9 mouse cellular contexts compared by ENCODE assay signal in genomic region chr4:77259250-77259971, GRCm38 (mm10).
A peak's percentile ranks its signal among the peaks of the same experiment; 100 is the strongest.
DNase-seq lines count a peak whose midpoint lies in the region; ATAC-seq and TF ChIP-seq lines count a peak whose summit lies in the region.
"Had no signal": no experiment of that assay in that cellular context is flagged by ENCODE, and none has a peak within 500 bp of the region (broad histone marks: within the 10 kb centered on the region; RNA-seq: fewer than 3 reads in every experiment).

No protein-coding gene starts in this region.

- H3K9me3 ChIP-seq in embryonic facial prominence, embryonic 14.5 days (ENCODE audit: control insufficient read depth, low read length) = no peaks in the 10 kb centered on the region
- no peaks in the 10 kb centered on the region for H3K9me3 ChIP-seq in embryonic facial prominence, embryonic 10.5 days
- no peaks in the 10 kb centered on the region for H3K9me3 ChIP-seq in forebrain, embryonic 14.5 days (replicated peaks; ENCODE audit: control insufficient read depth, low read length)
- H3K9me3 ChIP-seq: liver, embryonic 13.5 days had no signal

- no peak for TF ChIP-seq CTCF in left cerebral cortex, adult 2 months (IDR thresholded peaks at IDR 0.05)

- H3K27ac ChIP-seq in embryonic facial prominence, embryonic 14.5 days (replicated peaks; ENCODE audit: low read depth, low read length) = no peak overlapping the region
- no peak overlapping the region for H3K27ac ChIP-seq in embryonic facial prominence, embryonic 10.5 days (replicated peaks)
- H3K27ac ChIP-seq in left cerebral cortex, adult 2 months = no peak overlapping the region
- H3K27ac ChIP-seq in forebrain, embryonic 14.5 days (ENCODE audit: low read depth, low read length) = no peak overlapping the region
- H3K27ac ChIP-seq: liver, embryonic 13.5 days had no signal

- 38% methylated on average over 8 of the region's 8 CpGs for WGBS in embryonic facial prominence, embryonic 14.5 days
- 78% methylated on average over 8 of the region's 8 CpGs for WGBS in embryonic facial prominence, embryonic 10.5 days
- 38% methylated on average over 8 of the region's 8 CpGs for WGBS in forebrain, embryonic 14.5 days

- peak; percentile 85 for ATAC-seq in embryonic facial prominence, embryonic 14.5 days (ENCODE audit: low read depth)
- ATAC-seq in forebrain, embryonic 14.5 days = peak; percentile 93

- peak; percentile 91 for DNase-seq in embryonic facial prominence, embryonic 14.5 days (ENCODE audit: low spot score)
- no peak for DNase-seq in embryonic facial prominence, embryonic 10.5 days (ENCODE audit: low spot score)
- peak; percentile 8 for DNase-seq in left cerebral cortex, postnatal 4 days
- no peak for DNase-seq in left cerebral cortex, adult 2 months (ENCODE audit: extremely low spot score in 1 of 2, low spot score in 2 of 2)
- DNase-seq in forebrain, embryonic 14.5 days (ENCODE audit: low spot score) = peak; percentile 91
- DNase-seq in mesoderm, embryonic 11.5 days (ENCODE audit: low read depth, low spot score) = peak; percentile 60
- DNase-seq in urinary bladder, postnatal 36 days (ENCODE audit: low spot score in 2 of 2) = no peak
- no peak for DNase-seq in spleen, postnatal 14 days (ENCODE audit: low spot score in 2 of 2)
- DNase-seq: liver, embryonic 13.5 days had no signal

- no peaks in the 10 kb centered on the region for H3K36me3 ChIP-seq in embryonic facial prominence, embryonic 14.5 days (ENCODE audit: control insufficient read depth, insufficient read depth, low read length)
- H3K36me3 ChIP-seq in embryonic facial prominence, embryonic 10.5 days (replicated peaks) = no peaks in the 10 kb centered on the region
- no peaks in the 10 kb centered on the region for H3K36me3 ChIP-seq in forebrain, embryonic 14.5 days (ENCODE audit: control insufficient read depth, insufficient read depth, low read length)
- H3K36me3 ChIP-seq: liver, embryonic 13.5 days had no signal

- no peak overlapping the region for H3K4me2 ChIP-seq in embryonic facial prominence, embryonic 14.5 days (ENCODE audit: low read depth, low read length)
- no peak overlapping the region for H3K4me2 ChIP-seq in forebrain, embryonic 14.5 days (ENCODE audit: low read length)
- H3K4me2 ChIP-seq: liver, embryonic 13.5 days had no signal

- H3K4me3 ChIP-seq in embryonic facial prominence, embryonic 14.5 days (ENCODE audit: low read depth, low read length) = no peak overlapping the region
- no peak overlapping the region for H3K4me3 ChIP-seq in embryonic facial prominence, embryonic 10.5 days
- H3K4me3 ChIP-seq in left cerebral cortex, adult 2 months = no peak overlapping the region
- no peak overlapping the region for H3K4me3 ChIP-seq in forebrain, embryonic 14.5 days (ENCODE audit: low read depth, low read length)
- H3K4me3 ChIP-seq: liver, embryonic 13.5 days had no signal

- H3K27me3 ChIP-seq in embryonic facial prominence, embryonic 14.5 days (replicated peaks; ENCODE audit: control insufficient read depth, insufficient read depth, low read length) = no peaks in the 10 kb centered on the region
- no peaks in the 10 kb centered on the region for H3K27me3 ChIP-seq in embryonic facial prominence, embryonic 10.5 days (replicated peaks; ENCODE audit: low read depth, poor library complexity, severe bottlenecking)
- no peaks in the 10 kb centered on the region for H3K27me3 ChIP-seq in forebrain, embryonic 14.5 days (replicated peaks; ENCODE audit: control insufficient read depth, insufficient read depth, low read length)
- H3K27me3 ChIP-seq: liver, embryonic 13.5 days had no signal

- peaks cover 9% of the 10 kb centered on the region for H3K4me1 ChIP-seq in embryonic facial prominence, embryonic 14.5 days (ENCODE audit: control insufficient read depth, insufficient read depth, low read length)
- H3K4me1 ChIP-seq in embryonic facial prominence, embryonic 10.5 days = no peaks in the 10 kb centered on the region
- H3K4me1 ChIP-seq in forebrain, embryonic 14.5 days (ENCODE audit: control insufficient read depth, insufficient read depth, low read length) = no peaks in the 10 kb centered on the region
- H3K4me1 ChIP-seq: liver, embryonic 13.5 days had no signal

- intact Hi-C loops in left cerebral cortex, postnatal 4 days (cut with DNase I) = no loop called here
- intact Hi-C loops in left cerebral cortex, adult 2 months (cut with DNase I) = no loop called here

- no peak overlapping the region for H3K9ac ChIP-seq in embryonic facial prominence, embryonic 14.5 days (ENCODE audit: low read depth, low read length)
- H3K9ac ChIP-seq in forebrain, embryonic 14.5 days (ENCODE audit: low read length) = no peak overlapping the region
- H3K9ac ChIP-seq: liver, embryonic 13.5 days had no signal

Comparison
In these comparisons a context has a peak if more than half of its experiments do, and no peak if none do; other contexts are left out.
1. DNase-seq: peak in embryonic facial prominence, embryonic 14.5 days (single experiment), left cerebral cortex, postnatal 4 days (single experiment), forebrain, embryonic 14.5 days (single experiment) and mesoderm, embryonic 11.5 days (single experiment); none in embryonic facial prominence, embryonic 10.5 days (single experiment), left cerebral cortex, adult 2 months (0 of 2), urinary bladder, postnatal 36 days (0 of 2) and spleen, postnatal 14 days (0 of 2).